Mouse (Mus musculus) heart, embryonic 11.5 days (tissue): ENCODE measurements around the gene Bcat1. TPM values are rescaled to one million over a fixed set of nuclear protein-coding genes. Genes with fewer than 3 reads are reported as not detected.

Source experiments
- ATAC-seq: fragments of 200-750 bp; cut with Nextera tagmentation; replicated peaks from 2 replicates; pipeline ENCODE4 v1.8.0; 2017; ENCODE audit warnings: moderate library complexity; ENCODE audit not compliant: insufficient number of reproducible peaks, low FRiP score, low TSS enrichment
- H3K27ac ChIP-seq: fragments of 300-500 bp; sonication (generic); 2 replicates; pipeline ENCODE4 v1.5.1; 2014; ENCODE audit warnings: mild to moderate bottlenecking, low read depth, low read length
- H3K27me3 ChIP-seq: fragments of 300-500 bp; sonication (generic); 2 replicates; pipeline ENCODE4 v1.6.1; 2014; ENCODE audit warnings: mild to moderate bottlenecking, low read length, mixed read lengths; ENCODE audit not compliant: control insufficient read depth, insufficient read depth
- H3K36me3 ChIP-seq: fragments of 300-500 bp; sonication (generic); 2 replicates; pipeline ENCODE4 v1.6.1; 2014; ENCODE audit warnings: mild to moderate bottlenecking, low read length, moderate library complexity, mixed read lengths; ENCODE audit not compliant: control insufficient read depth, insufficient read depth
- H3K4me1 ChIP-seq: fragments of 300-500 bp; sonication (generic); 2 replicates; pipeline ENCODE4 v1.6.1; 2014; ENCODE audit warnings: low read length; ENCODE audit not compliant: control insufficient read depth, insufficient read depth
- H3K4me2 ChIP-seq: fragments of 300-500 bp; sonication (generic); 2 replicates; pipeline ENCODE4 v1.6.1; 2014; ENCODE audit warnings: mild to moderate bottlenecking, moderate library complexity
- H3K4me3 ChIP-seq: fragments of 300-500 bp; sonication (generic); 2 replicates; pipeline ENCODE4 v1.5.1; 2014; ENCODE audit warnings: low read depth, low read length
- H3K9ac ChIP-seq: fragments of 300-500 bp; sonication (generic); 2 replicates; pipeline ENCODE4 v1.6.1; 2014; ENCODE audit warnings: mild to moderate bottlenecking, low read depth, low read length, moderate library complexity
- H3K9me3 ChIP-seq: fragments of 300-500 bp; sonication (generic); replicated peaks from 2 replicates; pipeline ENCODE4 v1.6.1; 2016; ENCODE audit warnings: low read length; ENCODE audit not compliant: control insufficient read depth
- WGBS: fragments of 180-500 bp; shearing (Covaris S2); extraction: QIAGEN DNeasy Blood & Tissue Kit; methylation state at CpG from one replicate; pipeline ENCODE4 v1.1.7; 2014; ENCODE audit not compliant: insufficient replicate concordance; 5-methylcytosine and 5-hydroxymethylcytosine counted together
- polyA plus RNA-seq: library from polyadenylated mRNA; unstranded; fragments of >200 nt; fragmentation: Nextera tagmentation; extraction: Ambion mirVana; gene quantifications from 2 replicates; pipeline ENCODE4 v1.2.1, GENCODE M21; 2014

The Bcat1 gene
- polyA plus RNA-seq, 1 experiment from 2014 or later, result 24.1 TPM

- Histone ChIP-seq H3K36me3 (no peaks in the 10 kb centered on the region), H3K4me3 (no peak overlapping the region), H3K9me3 (no peaks in the 10 kb centered on the region), H3K9ac (no peak overlapping the region), H3K27me3 (no peaks in the 10 kb centered on the region), H3K4me2 (no peak overlapping the region), H3K27ac (no peak overlapping the region), H3K4me1 (no peaks in the 10 kb centered on the region)
- no peak for ATAC-seq
- 93% methylated on average over 16 of the region's 16 CpGs for WGBS
Measured at GRCm38 (mm10) chr6:145016639-145017038, 59.3 kb downstream of the Bcat1 start.

- no peaks in the 10 kb centered on the region for H3K9me3 ChIP-seq
- no peak overlapping the region for H3K27ac ChIP-seq
- 85% methylated on average over 2 of the region's 2 CpGs for whole genome bisulfite sequencing
- no peaks in the 10 kb centered on the region for H3K36me3 ChIP-seq
- H3K9ac ChIP-seq, result no peak overlapping the region
- ATAC-seq, result 0 out of 2 replicates have a peak, but pooled peaks have one; percentile 20
- H3K4me3 ChIP-seq, result no peak overlapping the region
- no peak overlapping the region for H3K4me2 ChIP-seq
- no peaks in the 10 kb centered on the region for H3K4me1 ChIP-seq
- H3K27me3 ChIP-seq, result no peaks in the 10 kb centered on the region
Measured at GRCm38 (mm10) chr6:145014944-145015343, 61.0 kb downstream of the Bcat1 start.

GRCm38 (mm10) chr6:145012699-145013098 is 63.3 kb downstream of the Bcat1 start:
- H3K27ac ChIP-seq, result no peak overlapping the region
- H3K27me3 ChIP-seq, result no peaks in the 10 kb centered on the region
- 0 out of 2 replicates have a peak, but pooled peaks cover 2% of the 10 kb centered on the region for H3K4me1 ChIP-seq
- H3K36me3 ChIP-seq, result no peaks in the 10 kb centered on the region
- 72% methylated on average over 8 of the region's 8 CpGs for WGBS
- no peaks in the 10 kb centered on the region for H3K9me3 ChIP-seq
- ATAC-seq, result no peak
- H3K9ac ChIP-seq, result no peak overlapping the region
- H3K4me2 ChIP-seq, result no peak overlapping the region
- H3K4me3 ChIP-seq, result no peak overlapping the region

DNA sequence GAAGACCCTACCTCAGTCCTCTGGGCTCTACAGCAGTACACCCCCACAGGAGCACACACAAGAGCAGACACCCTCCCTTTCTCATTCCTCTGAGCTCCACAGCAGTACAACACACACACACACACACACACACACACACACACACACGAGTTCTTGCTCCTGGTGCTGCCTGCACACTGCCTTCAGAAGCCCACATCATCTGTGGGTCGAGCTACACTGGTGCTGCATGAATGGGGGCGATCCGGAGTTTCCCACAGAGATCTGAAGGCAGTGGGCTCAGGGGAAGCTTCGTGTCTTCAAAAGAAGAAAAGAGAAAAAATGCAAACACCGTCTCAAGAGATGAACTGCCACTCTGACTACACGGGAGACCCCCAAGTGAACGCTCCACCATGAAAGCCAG is 64.8 kb downstream of the Bcat1 start:
- Histone ChIP-seq H3K27ac (no peak overlapping the region), H3K9me3 (no peaks in the 10 kb centered on the region), H3K9ac (no peak overlapping the region), H3K4me1 (0 out of 2 replicates have a peak, but pooled peaks cover 2% of the 10 kb centered on the region), H3K27me3 (no peaks in the 10 kb centered on the region), H3K4me3 (no peak overlapping the region), H3K4me2 (no peak overlapping the region), H3K36me3 (no peaks in the 10 kb centered on the region)
- ATAC-seq, result no peak
- 81% methylated on average over 8 of the region's 8 CpGs for WGBS

GRCm38 (mm10) chr6:145009859-145010818 is 65.8 kb downstream of the Bcat1 start:
- no peak overlapping the region for H3K4me3 ChIP-seq
- no peak overlapping the region for H3K4me2 ChIP-seq
- H3K9me3 ChIP-seq, result no peaks in the 10 kb centered on the region
- H3K4me1 ChIP-seq, result 0 out of 2 replicates have a peak, but pooled peaks cover 2% of the 10 kb centered on the region
- WGBS, result 74% methylated on average over 8 of the region's 8 CpGs
- no peaks in the 10 kb centered on the region for H3K27me3 ChIP-seq
- H3K36me3 ChIP-seq, result no peaks in the 10 kb centered on the region
- ATAC-seq, result no peak
- no peak overlapping the region for H3K9ac ChIP-seq
- H3K27ac ChIP-seq, result no peak overlapping the region

DNA sequence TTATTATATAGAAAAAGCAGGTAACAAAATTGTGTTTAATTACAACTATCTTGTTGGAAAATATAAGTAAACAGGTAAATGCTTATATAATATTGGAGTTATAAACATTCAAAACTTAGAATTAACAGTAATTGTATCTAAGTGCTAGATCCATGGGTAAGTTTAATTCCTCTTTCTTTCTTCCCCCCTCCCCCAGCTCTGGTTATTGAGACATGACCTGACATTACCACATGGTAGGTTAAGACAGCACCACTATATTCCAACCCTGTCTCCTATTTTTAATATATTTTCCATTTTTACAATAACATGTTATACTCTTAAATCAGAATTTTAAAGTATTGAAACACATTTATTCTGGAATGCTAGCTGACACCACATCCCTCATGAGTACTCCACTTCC is 72.5 kb downstream of the Bcat1 start:
- no peak overlapping the region for H3K4me3 ChIP-seq
- H3K9me3 ChIP-seq, result no peaks in the 10 kb centered on the region
- ATAC-seq, result no peak
- H3K4me1 ChIP-seq, result 0 out of 2 replicates have a peak, but pooled peaks cover under 1% of the 10 kb centered on the region
- no peak overlapping the region for H3K9ac ChIP-seq
- no peaks in the 10 kb centered on the region for H3K36me3 ChIP-seq
- no peaks in the 10 kb centered on the region for H3K27me3 ChIP-seq
- no peak overlapping the region for H3K27ac ChIP-seq
- no peak overlapping the region for H3K4me2 ChIP-seq

DNA sequence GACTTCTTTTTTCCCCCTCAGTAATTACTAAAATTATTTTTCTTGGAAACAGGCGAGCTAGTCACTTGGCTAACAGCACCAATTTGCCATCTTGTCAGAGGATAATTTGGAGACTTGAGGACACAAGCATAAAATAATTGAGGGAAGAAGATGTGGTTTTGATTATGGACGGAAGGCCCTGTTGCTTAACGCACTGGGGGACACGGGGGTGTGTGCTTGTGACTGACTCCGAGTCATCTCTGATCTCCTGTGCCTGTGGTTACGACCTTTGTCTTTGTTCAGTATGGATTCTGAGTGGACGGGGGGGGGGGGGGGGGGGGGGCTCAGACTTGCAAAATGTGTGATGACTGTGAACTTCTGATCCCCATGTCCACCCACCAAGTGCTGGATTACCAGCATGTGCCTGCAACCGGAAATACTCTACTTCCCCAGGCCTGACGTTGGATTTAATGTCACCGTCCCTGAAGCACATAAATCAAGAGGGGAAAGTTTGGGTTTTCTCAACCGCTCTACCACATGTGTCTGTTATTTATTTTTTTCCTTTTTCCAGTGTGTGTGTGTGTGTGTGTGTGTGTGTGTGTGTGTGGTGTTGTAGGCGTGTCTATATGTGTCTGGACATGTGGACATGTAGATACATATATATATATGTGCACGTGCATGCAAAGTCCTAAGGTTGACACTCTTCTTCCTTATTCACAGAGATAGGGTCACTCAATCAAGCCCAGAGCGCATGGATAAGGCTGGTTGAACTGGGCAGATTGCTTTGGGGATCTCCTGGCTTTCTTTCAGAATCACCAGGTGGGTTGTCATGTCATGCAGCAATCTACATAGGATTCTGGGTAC is 73.7 kb downstream of the Bcat1 start:
- no peak overlapping the region for H3K27ac ChIP-seq
- ATAC-seq, result no peak
- H3K27me3 ChIP-seq, result no peaks in the 10 kb centered on the region
- H3K9me3 ChIP-seq, result no peaks in the 10 kb centered on the region
- no peak overlapping the region for H3K4me2 ChIP-seq
- no peaks in the 10 kb centered on the region for H3K36me3 ChIP-seq
- H3K4me1 ChIP-seq, result no peaks in the 10 kb centered on the region
- 78% methylated on average over 14 of the region's 14 CpGs for WGBS
- H3K4me3 ChIP-seq, result no peak overlapping the region
- no peak overlapping the region for H3K9ac ChIP-seq

DNA sequence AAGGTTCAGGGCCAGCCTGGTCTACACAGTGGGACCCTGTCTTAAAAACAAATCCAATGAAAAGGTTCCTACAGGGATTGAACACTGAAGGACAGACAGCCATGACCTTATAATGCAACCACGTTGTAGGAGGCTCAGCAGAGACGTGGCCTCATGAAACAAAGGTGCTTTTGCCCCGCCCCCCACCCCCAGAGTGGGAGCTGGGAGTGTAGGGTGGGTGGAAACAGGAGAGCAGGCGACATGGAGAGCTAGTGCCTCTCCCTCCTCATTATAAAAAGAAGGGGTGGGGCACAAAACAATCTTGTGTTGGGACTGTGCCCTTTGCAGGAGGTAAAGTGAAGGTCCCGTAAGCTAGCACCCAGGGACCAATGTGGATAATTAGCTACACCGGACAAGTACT is 74.5 kb downstream of the Bcat1 start:
- 79% methylated on average over 6 of the region's 6 CpGs for WGBS
- H3K36me3 ChIP-seq, result no peaks in the 10 kb centered on the region
- no peaks in the 10 kb centered on the region for H3K9me3 ChIP-seq
- H3K27ac ChIP-seq, result no peak overlapping the region
- H3K27me3 ChIP-seq, result no peaks in the 10 kb centered on the region
- no peaks in the 10 kb centered on the region for H3K4me1 ChIP-seq
- no peak overlapping the region for H3K4me2 ChIP-seq
- H3K9ac ChIP-seq, result no peak overlapping the region
- no peak for ATAC-seq
- H3K4me3 ChIP-seq, result no peak overlapping the region
